Mouse (Mus musculus): ENCODE measurements around the gene Sgca.

DNA sequence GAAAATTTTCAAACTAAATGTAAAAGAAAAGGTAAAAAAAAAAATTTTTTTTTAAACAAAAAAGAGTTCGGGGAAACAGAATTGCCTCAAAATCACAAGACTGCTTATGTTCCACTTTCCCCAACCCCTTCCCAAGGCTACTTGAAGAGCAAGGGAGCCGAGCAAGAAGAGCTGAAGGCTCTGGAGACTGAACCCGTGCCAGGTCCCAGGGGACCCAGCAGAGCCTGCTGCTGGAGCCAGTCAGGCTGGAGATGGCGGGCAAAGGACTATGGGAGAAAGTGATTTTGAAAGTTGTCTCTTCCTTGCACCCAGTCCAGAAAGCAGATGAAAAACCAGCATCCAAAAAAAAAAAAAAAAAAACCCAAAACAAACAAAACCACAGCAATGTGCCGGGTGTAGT, 9.7 kb upstream of the Sgca start:
- no peak for TF ChIP-seq CTCF (IDR thresholded peaks at IDR 0.05; ENCODE audit: borderline replicate concordance, insufficient read depth, low read depth, low read length)
- TF ChIP-seq POLR2A (IDR thresholded peaks at IDR 0.05; ENCODE audit: borderline replicate concordance, insufficient read depth, low read length): no peak

Measured in cerebellum, adult 2 months (tissue).